Mouse (Mus musculus): ENCODE measurements around the gene Mup17. TPM values are rescaled to one million over a fixed set of nuclear protein-coding genes. Genes with fewer than 3 reads are reported as not detected.
"Not testable (repeated sequence)": the region's sequence is repeated elsewhere in the genome, so short reads cannot be mapped to it uniquely, and the experiment has no call there.

Gene Mup17
- total RNA-seq (2022), result not detected

- not testable (repeated sequence) for DNase-seq (ENCODE audit: low spot score in 2 of 2)
These were observed at the start of gene Mup17 for GRCm38 (mm10) chr4:61595771-61596170. TSS of gene Mup17 (minus strand) at chr4:61595871.

- not testable (repeated sequence) for DNase-seq (ENCODE audit: low spot score in 2 of 2)
These were observed 24.1 kb downstream of the Mup17 start for GRCm38 (mm10) chr4:61571561-61571960.

GRCm38 (mm10) chr4:61555887-61556286, 39.8 kb downstream of the Mup17 start:
- peak in 1 of 2 experiments; percentile 26 for DNase-seq (ENCODE audit: low spot score in 2 of 2)

Other genes starting within 250 kb of the Mup17 start
- gene Mup15, start 156.1 kb downstream of the Mup17 start, total RNA-seq (2022), result not detected
- gene Mup16, start 76.3 kb downstream of the Mup17 start, total RNA-seq (2022), result not detected
- gene Mup18, start 78.3 kb upstream of the Mup17 start, total RNA-seq (2022), result not detected
- gene Mup19, start 186.4 kb upstream of the Mup17 start, total RNA-seq (2022), result not detected
- not detected for gene Mup5, start 239.4 kb upstream of the Mup17 start, total RNA-seq (2022)

All from layer of hippocampus, adult 8-10 months (tissue).